Mouse (Mus musculus): ENCODE data around the gene Gm28374.

DNA sequence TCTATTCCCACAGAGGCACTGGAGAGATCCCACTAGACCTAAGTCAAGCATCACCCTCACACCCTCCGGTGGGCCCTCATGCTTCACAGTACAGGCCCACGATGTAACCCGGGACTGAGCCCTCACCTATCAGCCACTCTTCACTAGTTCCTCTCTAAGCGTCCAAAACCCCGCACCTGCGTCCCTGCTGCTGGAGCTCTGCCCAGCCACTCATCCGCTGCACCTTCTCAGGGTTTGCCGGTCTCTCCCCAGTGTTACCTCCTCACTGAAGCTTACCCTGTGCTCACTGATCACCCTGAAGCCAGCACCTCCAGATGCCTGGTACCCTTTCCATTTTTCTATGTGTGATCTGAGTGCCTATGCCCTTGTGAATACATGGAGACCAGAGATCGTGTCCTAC, 39.8 kb downstream of the Gm28374 start:
- TF ChIP-seq CTCF (IDR thresholded peaks at IDR 0.05; ENCODE audit: low read depth): no peak
- TF ChIP-seq EP300 (IDR thresholded peaks at IDR 0.05; ENCODE audit: low read depth): no peak
